Mouse (Mus musculus) intestine, postnatal 0 days (tissue): ENCODE measurements around the gene Zfp503. TPM values are rescaled to one million over a fixed set of nuclear protein-coding genes. Genes with fewer than 3 reads are reported as not detected.

Experiments used
- ATAC-seq: fragments of 200-750 bp; cut with Nextera tagmentation; 2 replicates; pipeline ENCODE4 v1.8.0; 2017; ENCODE audit warnings: mild to moderate bottlenecking, moderate TSS enrichment, moderate library complexity
- H3K27ac ChIP-seq: fragments of 300-500 bp; sonication (generic); 2 replicates; pipeline ENCODE4 v1.5.1; 2014; ENCODE audit warnings: mild to moderate bottlenecking, low read depth, low read length, moderate library complexity
- H3K27me3 ChIP-seq: fragments of 300-500 bp; sonication (generic); replicated peaks from 2 replicates; pipeline ENCODE4 v1.6.1; 2014; ENCODE audit warnings: low read length, mixed read lengths; ENCODE audit not compliant: control insufficient read depth, insufficient read depth
- H3K36me3 ChIP-seq: fragments of 300-500 bp; sonication (generic); 2 replicates; pipeline ENCODE4 v1.6.1; 2014; ENCODE audit warnings: mild to moderate bottlenecking, moderate library complexity; ENCODE audit not compliant: control insufficient read depth, insufficient read depth
- H3K4me1 ChIP-seq: fragments of 300-500 bp; sonication (generic); replicated peaks from 2 replicates; pipeline ENCODE4 v1.6.1; 2014; ENCODE audit warnings: antibody characterized with exemption, low read length, mixed read lengths; ENCODE audit not compliant: control insufficient read depth, insufficient read depth
- H3K4me2 ChIP-seq: fragments of 300-500 bp; sonication (generic); replicated peaks from 2 replicates; pipeline ENCODE4 v1.6.1; 2014; ENCODE audit warnings: low read depth, mild to moderate bottlenecking, moderate library complexity
- H3K4me3 ChIP-seq: fragments of 300-500 bp; sonication (generic); 2 replicates; pipeline ENCODE4 v1.5.1; 2014; ENCODE audit warnings: low read depth, low read length
- H3K9ac ChIP-seq: fragments of 300-500 bp; sonication (generic); 2 replicates; pipeline ENCODE4 v1.6.1; 2014; ENCODE audit warnings: mild to moderate bottlenecking, low read depth, low read length
- H3K9me3 ChIP-seq: fragments of 300-500 bp; sonication (generic); 2 replicates; pipeline ENCODE4 v1.6.1; 2016; ENCODE audit warnings: mixed run types; ENCODE audit not compliant: control insufficient read depth
- CTCF ChIP-seq: sonication (generic); IDR thresholded peaks from 2 replicates; pipeline ENCODE4 v1.5.1; 2016; ENCODE audit warnings: low read depth, mild to moderate bottlenecking, control low read depth, antibody characterized with exemption, moderate library complexity
- WGBS: fragments of 180-500 bp; shearing (Covaris S2); extraction: QIAGEN DNeasy Blood & Tissue Kit; methylation state at CpG from one replicate; pipeline ENCODE4 v1.1.7; 2014; 5-methylcytosine and 5-hydroxymethylcytosine counted together
- polyA plus RNA-seq: library from polyadenylated mRNA; unstranded; fragments of >200 nt; fragmentation: Nextera tagmentation; extraction: Ambion mirVana; gene quantifications from 2 replicates; pipeline ENCODE4 v1.2.1, GENCODE M21; 2015

The Zfp503 gene
- polyA plus RNA-seq, 1 experiment from 2014 or later, result 5.7 TPM

GRCm38 (mm10) chr14:21985426-21985931 lies 3.9 kb downstream of the Zfp503 start:
- no peak for TF ChIP-seq CTCF
- Histone ChIP-seq H3K4me1 (0 out of 2 replicates have a peak, but pooled peaks cover 2% of the 10 kb centered on the region), H3K9me3 (no peaks in the 10 kb centered on the region), H3K4me3 (peak overlapping the region; percentile 82), H3K36me3 (peaks cover 11% of the 10 kb centered on the region; the same call in 1 of the 2 replicates), H3K9ac (peak overlapping the region; percentile 90), H3K4me2 (peak overlapping the region; percentile 95), H3K27ac (peak overlapping the region; percentile 71), H3K27me3 (no peaks in the 10 kb centered on the region)
- no peak for ATAC-seq
- 2% methylated on average over 37 of the region's 37 CpGs for WGBS

DNA sequence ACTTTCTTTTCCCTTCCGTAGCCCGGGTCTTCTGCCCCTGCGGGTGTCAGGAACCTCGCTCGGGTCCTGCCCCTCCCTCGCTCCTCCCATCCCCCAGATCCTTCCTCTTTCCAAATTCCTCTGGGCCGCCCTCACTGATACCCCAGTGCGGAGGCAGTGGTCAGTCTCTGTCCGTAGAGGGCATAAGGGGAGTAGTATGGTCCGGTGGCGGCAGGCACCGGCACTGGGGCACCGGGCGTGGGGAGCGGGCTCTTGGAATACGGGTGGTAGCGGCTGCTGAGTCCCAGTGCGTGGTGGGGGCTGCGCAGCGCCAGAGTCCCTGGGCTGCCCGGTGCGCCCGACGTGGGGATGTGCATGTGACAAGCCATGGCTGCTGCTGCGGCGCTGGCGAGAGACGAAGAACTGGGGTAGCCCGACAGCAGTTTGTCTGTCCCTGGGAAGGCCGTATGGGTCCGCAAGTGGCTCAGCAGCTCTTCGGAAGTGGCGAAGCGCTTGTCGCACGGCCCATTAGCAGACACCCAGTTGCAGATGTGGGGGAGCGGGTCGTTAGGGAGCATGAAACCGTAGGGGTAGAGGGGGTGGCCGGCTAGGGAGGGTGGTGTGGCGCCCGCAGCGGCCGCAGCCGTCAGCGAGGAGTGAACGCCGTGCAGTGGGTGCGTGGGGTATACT lies 4.5 kb downstream of the Zfp503 start:
- peak overlapping the region; percentile 82 for H3K4me3 ChIP-seq
- no peak for ATAC-seq
- H3K9me3 ChIP-seq, result no peaks in the 10 kb centered on the region
- peak overlapping the region; percentile 90 for H3K9ac ChIP-seq
- no peaks in the 10 kb centered on the region for H3K4me1 ChIP-seq
- no peak for TF ChIP-seq CTCF
- 12% methylated on average over 49 of the region's 49 CpGs for WGBS
- no peaks in the 10 kb centered on the region for H3K27me3 ChIP-seq
- H3K27ac ChIP-seq, result peak overlapping the region; percentile 71
- peaks cover 11% of the 10 kb centered on the region; the same call in 1 of the 2 replicates for H3K36me3 ChIP-seq
- H3K4me2 ChIP-seq, result peak overlapping the region; percentile 95

- H3K27me3 ChIP-seq, result no peaks in the 10 kb centered on the region
- whole genome bisulfite sequencing, result 19% methylated on average over 18 of the region's 18 CpGs
- no peak for TF ChIP-seq CTCF
- peak overlapping the region; percentile 71; the same call in 1 of the 2 replicates for H3K27ac ChIP-seq
- peak overlapping the region; percentile 82 for H3K4me3 ChIP-seq
- H3K9me3 ChIP-seq, result no peaks in the 10 kb centered on the region
- H3K4me2 ChIP-seq, result peak overlapping the region; percentile 95
- H3K9ac ChIP-seq, result peak overlapping the region; percentile 90
- no peak for ATAC-seq
- H3K36me3 ChIP-seq, result peaks cover 11% of the 10 kb centered on the region; the same call in 1 of the 2 replicates
- H3K4me1 ChIP-seq, result no peaks in the 10 kb centered on the region
Measured at GRCm38 (mm10) chr14:21983950-21984730, 5.3 kb downstream of the Zfp503 start.

GRCm38 (mm10) chr14:21983311-21983949 lies 6.0 kb downstream of the Zfp503 start:
- Histone ChIP-seq H3K4me3 (peak overlapping the region; percentile 41), H3K36me3 (peaks cover 11% of the 10 kb centered on the region; the same call in 1 of the 2 replicates), H3K27ac (peak overlapping the region; percentile 70), H3K9me3 (no peaks in the 10 kb centered on the region), H3K4me1 (no peaks in the 10 kb centered on the region), H3K27me3 (no peaks in the 10 kb centered on the region), H3K9ac (peak overlapping the region; percentile 48), H3K4me2 (peak overlapping the region; percentile 95)
- ATAC-seq, result no peak
- 13% methylated on average over 22 of the region's 22 CpGs for WGBS
- TF ChIP-seq CTCF, result no peak

GRCm38 (mm10) chr14:21982592-21983310 lies 6.7 kb downstream of the Zfp503 start:
- WGBS, result 15% methylated on average over 37 of the region's 38 CpGs
- Histone ChIP-seq H3K4me3 (peak overlapping the region; percentile 41), H3K27ac (peak overlapping the region; percentile 70), H3K4me1 (no peaks in the 10 kb centered on the region), H3K27me3 (no peaks in the 10 kb centered on the region), H3K4me2 (peak overlapping the region; percentile 95), H3K9me3 (no peaks in the 10 kb centered on the region), H3K9ac (peak overlapping the region; percentile 48), H3K36me3 (peaks cover 11% of the 10 kb centered on the region; the same call in 1 of the 2 replicates)
- TF ChIP-seq CTCF, result no peak
- ATAC-seq, result no peak
